Mouse (Mus musculus) megakaryocyte, adult 5-6 weeks (primary cell): ENCODE data around the gene Smc6. TPM values are rescaled to one million over a fixed set of nuclear protein-coding genes. Genes with fewer than 3 reads are reported as not detected.

ENCODE experiments used
- ATAC-seq: 2 replicates; pipeline ENCODE4 v1.8.0; 2016; ENCODE audit warnings: mild to moderate bottlenecking, inconsistent platforms; ENCODE audit not compliant: poor library complexity, severe bottlenecking
- total RNA-seq, 2 experiments: library from RNA; stranded (forward) in 1 of 2; stranded (reverse) in 1 of 2; fragments of 153-499, 151-499 nt in 1 of 2; fragments of 221-1000, 200-1000 nt in 1 of 2; gene quantifications; 2 replicates each; pipeline versions ENCODE4 v1.2.3 to v1.2.4; 2015 to 2017

Smc6 gene
- total RNA-seq, 2 experiments from 2014 or later, result 98.3 to 129 TPM

- no peak for ATAC-seq
Measured at GRCm38 (mm10) chr12:11279886-11280285, 14.2 kb downstream of the Smc6 start.

DNA sequence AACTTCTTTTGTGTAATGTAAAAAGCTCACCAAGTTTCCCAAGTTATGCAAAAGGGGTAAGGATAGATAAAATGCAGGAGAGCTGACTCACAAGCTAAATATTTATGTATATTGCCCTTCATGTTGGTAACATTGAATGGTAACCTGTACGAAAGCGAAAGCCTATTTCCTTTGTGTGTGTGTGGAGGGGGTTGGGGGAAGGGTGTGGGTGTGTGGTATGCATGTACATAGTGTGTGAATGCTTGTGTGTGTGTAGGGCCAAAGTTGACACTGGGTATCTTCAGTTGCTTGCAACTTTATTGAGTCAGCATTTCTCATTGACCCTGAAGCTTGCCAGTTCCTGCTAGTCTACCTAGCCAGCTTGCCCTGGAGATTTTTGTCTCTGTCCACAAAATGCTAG, 15.9 kb downstream of the Smc6 start:
- no peak for ATAC-seq

DNA sequence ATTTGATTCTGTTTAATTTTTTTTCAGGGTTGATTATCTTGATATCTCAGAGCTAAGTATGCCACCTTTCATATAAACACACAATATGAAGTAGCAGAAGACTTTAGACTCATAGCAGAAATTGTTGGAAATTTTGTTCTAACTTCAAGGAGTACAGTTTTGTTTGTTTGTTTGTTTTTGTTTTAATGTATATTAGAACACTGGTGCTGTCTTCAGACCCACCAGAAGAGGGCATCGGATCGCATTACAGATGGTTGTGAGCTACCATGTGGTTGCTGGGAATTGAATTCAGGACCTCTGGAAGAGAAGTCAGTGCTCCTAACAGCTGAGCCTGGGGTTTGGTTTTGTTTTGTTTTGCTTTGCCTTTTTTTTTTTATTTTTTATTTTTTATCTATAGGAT, 20.7 kb downstream of the Smc6 start:
- ATAC-seq, result no peak

GRCm38 (mm10) chr12:11300858-11301257, 35.2 kb downstream of the Smc6 start:
- ATAC-seq, result no peak

- ATAC-seq, result no peak
Measured at GRCm38 (mm10) chr12:11306753-11307645, 41.3 kb downstream of the Smc6 start.

- ATAC-seq, result no peak
Measured at GRCm38 (mm10) chr12:11311106-11311505, 45.4 kb downstream of the Smc6 start.

DNA sequence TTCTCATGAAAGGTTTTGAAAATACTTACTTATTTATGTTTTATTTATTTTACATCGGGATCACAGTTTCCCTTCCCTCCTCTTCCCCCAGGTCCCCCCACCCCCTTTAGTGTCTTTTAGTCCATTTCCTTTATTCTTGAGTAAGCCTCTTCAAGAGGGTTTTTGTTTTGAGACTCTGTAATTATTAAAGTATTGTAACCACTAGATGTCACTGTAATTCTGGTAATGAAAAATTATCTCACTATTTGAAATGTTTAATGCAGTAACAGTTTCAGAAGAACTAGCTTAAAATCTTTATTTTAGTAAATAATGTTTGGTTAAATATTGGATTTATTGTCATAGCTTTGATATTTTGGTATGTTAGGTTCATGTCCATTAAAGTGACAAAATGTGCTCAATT, 48.2 kb downstream of the Smc6 start:
- no peak for ATAC-seq

GRCm38 (mm10) chr12:11317671-11318070, 52.0 kb downstream of the Smc6 start:
- peak; percentile 77 for ATAC-seq

GRCm38 (mm10) chr12:11324480-11324879, 58.8 kb downstream of the Smc6 start:
- ATAC-seq, result peak; percentile 82

GRCm38 (mm10) chr12:11326483-11326882, 60.8 kb downstream of the Smc6 start:
- no peak for ATAC-seq

DNA sequence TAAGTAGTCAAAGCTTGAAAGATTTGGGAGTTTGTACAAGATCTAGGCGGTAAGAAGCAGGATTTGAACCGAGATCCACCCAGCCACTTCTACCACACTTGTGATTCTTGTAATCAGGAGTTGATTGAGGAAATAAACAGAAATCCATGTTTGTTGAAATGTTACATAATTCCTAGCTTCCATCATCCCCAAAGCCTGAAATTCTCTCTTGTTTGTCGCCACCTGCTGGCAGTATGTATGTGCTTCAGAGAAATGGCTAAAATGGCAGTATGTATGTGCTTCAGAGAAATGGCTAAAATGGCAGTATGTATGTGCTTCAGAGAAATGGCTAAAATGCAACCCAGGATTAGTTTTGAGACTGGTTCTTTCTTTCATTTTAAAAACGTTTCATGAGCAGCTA, 71.2 kb downstream of the Smc6 start:
- ATAC-seq, result peak; percentile 87

DNA sequence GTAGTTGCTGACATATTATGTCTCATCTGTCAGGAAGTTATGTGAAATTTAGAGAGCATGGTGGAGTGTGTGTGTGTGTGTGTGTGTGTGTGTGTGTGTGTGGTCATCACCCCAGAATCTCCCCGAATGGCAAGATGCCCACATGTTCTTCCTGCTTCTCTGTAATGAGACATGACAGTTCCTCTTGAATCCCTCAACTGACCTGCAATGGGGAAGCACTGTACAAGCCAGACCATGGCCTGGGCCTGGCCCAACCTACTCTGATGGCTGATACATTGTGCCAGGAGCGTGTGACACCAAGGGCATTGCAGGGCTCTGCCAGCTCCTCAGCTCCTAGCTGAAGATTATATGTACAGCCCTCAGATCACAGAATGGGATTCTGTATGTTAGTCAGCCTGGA, 72.6 kb downstream of the Smc6 start:
- ATAC-seq, result peak; percentile 38; the same call in 1 of the 2 replicates

GRCm38 (mm10) chr12:11342020-11342600, 76.4 kb downstream of the Smc6 start:
- ATAC-seq, result no peak

DNA sequence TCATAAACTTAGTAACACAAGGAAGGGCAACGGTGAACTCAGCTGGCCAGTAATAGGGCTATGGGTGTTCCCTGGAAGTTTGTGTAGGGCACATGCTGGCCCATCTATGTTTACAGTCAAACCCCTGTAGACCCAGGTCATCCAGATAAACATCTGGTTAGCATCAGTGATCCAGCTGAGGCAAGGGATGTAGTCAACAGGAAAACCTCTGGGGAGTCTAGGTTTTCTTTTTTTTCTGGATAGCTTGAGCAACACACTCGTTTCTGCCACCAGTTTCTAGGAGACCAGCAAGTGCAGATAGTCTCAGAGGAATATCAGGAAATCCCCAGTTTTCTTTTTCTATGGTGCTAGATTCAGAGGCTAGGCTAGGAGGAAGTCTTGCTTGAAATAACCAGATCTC, 80.3 kb downstream of the Smc6 start:
- ATAC-seq, result no peak

DNA sequence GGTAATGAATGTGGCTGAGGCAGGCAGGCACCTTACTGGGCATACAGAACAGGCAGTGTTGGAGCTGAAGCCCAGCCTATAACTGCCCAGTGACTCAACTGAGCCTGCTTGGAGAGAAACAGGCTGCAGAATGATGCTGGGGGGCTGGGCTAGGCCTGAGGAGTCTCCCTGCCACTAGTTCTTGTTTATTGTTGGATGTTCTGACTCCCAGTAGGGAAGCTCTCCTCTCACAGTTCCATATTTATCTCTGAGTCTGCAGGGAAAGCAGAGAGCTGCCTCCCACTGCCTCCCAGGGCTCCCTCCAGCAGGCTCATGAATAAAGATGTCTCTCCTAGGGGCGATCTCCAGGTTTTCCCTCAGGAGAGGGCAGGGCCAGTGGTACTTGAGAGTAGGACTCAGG, 82.7 kb downstream of the Smc6 start:
- ATAC-seq, result no peak

DNA sequence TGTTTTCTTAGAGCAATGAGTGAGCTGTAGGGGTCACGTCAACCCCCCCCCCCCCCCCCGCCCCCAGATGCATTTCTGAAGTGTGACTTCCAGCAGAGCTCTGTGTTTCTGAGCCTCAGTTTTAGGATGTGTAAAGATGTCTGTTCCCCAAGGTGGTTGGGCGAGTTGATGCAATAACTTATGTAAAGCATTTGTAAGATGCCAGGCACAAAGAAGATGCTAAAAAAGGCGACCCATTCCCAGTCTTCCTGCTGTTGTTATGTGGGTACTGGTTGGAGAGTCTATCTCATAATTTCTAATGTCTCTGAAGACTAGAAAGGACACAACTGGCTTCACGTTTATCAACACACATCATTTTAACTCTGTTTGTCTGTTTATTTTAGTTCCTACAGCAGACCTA, 84.2 kb downstream of the Smc6 start:
- no peak for ATAC-seq

- ATAC-seq, result peak; percentile 45; the same call in 1 of the 2 replicates
Measured at GRCm38 (mm10) chr12:11350895-11351294, 85.2 kb downstream of the Smc6 start.

DNA sequence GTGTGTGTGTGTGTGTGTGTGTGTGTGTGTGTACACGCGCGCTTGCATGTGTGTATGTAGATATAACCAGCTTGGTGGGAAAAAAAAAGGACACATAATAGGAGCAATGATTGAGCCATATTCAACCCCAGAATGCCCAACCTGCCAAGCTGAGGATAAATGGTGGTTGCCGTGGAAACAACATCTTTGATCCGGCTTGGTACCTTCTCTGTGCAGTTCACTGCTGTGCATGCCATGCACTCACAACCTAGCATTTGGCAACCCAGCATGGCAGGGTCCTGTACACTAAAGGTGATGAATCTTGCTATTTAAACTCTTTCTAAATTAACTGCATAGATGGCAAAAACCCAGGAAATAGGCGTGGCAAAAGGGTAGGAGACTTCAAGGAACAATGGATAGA, 96.7 kb downstream of the Smc6 start:
- no peak for ATAC-seq

DNA sequence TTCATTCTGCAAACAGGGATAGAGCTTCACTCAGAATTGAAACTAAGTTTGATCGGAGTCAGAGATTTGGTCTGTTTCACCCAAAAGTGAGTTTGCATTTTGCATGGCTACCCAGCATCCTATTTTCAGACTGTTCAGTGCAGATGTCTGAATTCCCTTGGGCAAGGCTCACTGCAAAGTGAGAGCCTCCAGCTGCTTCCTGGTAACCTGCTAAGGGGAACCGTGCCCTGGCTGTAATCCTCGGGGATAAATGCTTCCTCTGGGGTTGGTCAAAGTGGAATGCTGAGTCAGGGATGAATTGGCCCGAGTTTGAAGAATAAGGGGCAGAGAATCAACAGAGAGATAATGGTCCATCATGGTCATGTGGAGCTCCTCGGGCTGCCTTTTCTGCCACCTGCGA, 99.2 kb downstream of the Smc6 start:
- no peak for ATAC-seq

- ATAC-seq, result no peak
Measured at GRCm38 (mm10) chr12:11367099-11367765, 101.5 kb downstream of the Smc6 start.
